Mouse (Mus musculus) kidney, adult 2 months (tissue): ENCODE data around the gene Drosha.

Experiments used
- CTCF ChIP-seq: fragments of 200-500 bp; conservative IDR thresholded peaks from 2 replicates; pipeline ENCODE4 v1.5.1; 2011; ENCODE audit warnings: low read depth, mild to moderate bottlenecking, control low read depth, low read length, moderate library complexity, mixed read lengths; ENCODE audit not compliant: insufficient read depth, insufficient read length
- POLR2A ChIP-seq: fragments of 200-500 bp; IDR thresholded peaks from one replicate; pipeline ENCODE4 v1.6.1; 2011; ENCODE audit warnings: low read depth, low read length, control low read depth

DNA sequence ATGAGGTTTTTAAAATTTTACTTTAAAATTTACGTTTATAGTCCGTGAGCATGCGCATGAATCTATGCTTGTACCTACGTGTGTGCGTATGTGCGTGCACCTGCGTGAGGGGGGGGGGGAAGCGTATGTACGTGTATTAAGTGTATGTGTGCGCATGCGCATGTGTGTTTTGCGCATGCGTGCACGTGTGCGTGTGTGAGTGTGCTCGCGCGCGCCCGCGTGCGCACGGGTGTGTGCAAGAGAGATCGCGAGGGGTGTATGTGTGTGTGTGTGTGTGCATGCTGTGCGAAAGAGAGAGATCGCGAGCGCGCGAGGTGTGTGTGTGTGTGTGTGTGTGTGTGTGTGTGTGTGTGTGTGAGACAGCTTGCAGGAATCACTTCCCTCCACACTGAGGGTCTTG lies 8.8 kb downstream of the Drosha start:
- no peak for TF ChIP-seq CTCF
- no peak for TF ChIP-seq POLR2A
